Mouse (Mus musculus) gastrocnemius, postnatal 25 days (tissue): ENCODE measurements around the gene Pkp2. TPM values are rescaled to one million over a fixed set of nuclear protein-coding genes. Genes with fewer than 3 reads are reported as not detected.

Source experiments
- DNase-seq: peaks from one replicate; pipeline ENCODE4 v3.0.0; 2022
- total RNA-seq, 2 experiments: library from RNA; stranded (reverse); gene quantifications; 1 replicate in 1 of 2; 2 replicates in 1 of 2; pipeline ENCODE4 v1.2.3; 2021

Pkp2 gene
- total RNA-seq, 2 experiments from 2014 or later, result 1.7 to 2.3 TPM

- DNase-seq, result no peak
These were observed 47.8 kb downstream of the Pkp2 start for GRCm38 (mm10) chr16:16260882-16261281.

- DNase-seq, result no peak
These were observed 48.4 kb downstream of the Pkp2 start for GRCm38 (mm10) chr16:16261481-16261880.

- no peak for DNase-seq
These were observed 49.3 kb downstream of the Pkp2 start for GRCm38 (mm10) chr16:16262436-16262835.

- no peak for DNase-seq
These were observed 59.9 kb downstream of the Pkp2 start for GRCm38 (mm10) chr16:16272978-16273377.

GRCm38 (mm10) chr16:16273752-16274151, 60.6 kb downstream of the Pkp2 start:
- no peak for DNase-seq

GRCm38 (mm10) chr16:16302369-16303137, 89.4 kb downstream of the Pkp2 start, which contains the start of gene Yars2:
Gene Yars2 (plus strand): TSS chr16:16302965.
- DNase-seq, result peak; percentile 90

- peak; percentile 13 for DNase-seq
These were observed 90.2 kb downstream of the Pkp2 start for GRCm38 (mm10) chr16:16303138-16303827.

- DNase-seq, result no peak
These were observed 90.8 kb downstream of the Pkp2 start for GRCm38 (mm10) chr16:16303888-16304287.

GRCm38 (mm10) chr16:16311319-16311718, 98.2 kb downstream of the Pkp2 start:
- DNase-seq, result no peak

Other genes starting within 250 kb of the Pkp2 start
- gene Yars2, start 89.6 kb downstream of the Pkp2 start, total RNA-seq, result 10 to 100 TPM; 20.1 to 21.0 TPM
- 10 to 100 TPM; 59.1 to 66.0 TPM for gene Dnm1l, start 145.6 kb downstream of the Pkp2 start, total RNA-seq